Mouse (Mus musculus) heart, postnatal 0 days (tissue): ENCODE measurements at regions not wholly inside any gene's neighbourhood (a gene's known extent, or its start where the extent isn't known, plus 50 kb on each side); places are given as distances from the start of the nearest gene placed in this dataset.

Experiments
- CTCF ChIP-seq: IDR thresholded peaks from 2 replicates; pipeline ENCODE4 v1.5.1; 2016; ENCODE audit warnings: antibody characterized with exemption, control low read depth, low read depth
- EP300 ChIP-seq: IDR thresholded peaks from 2 replicates; pipeline ENCODE4 v1.6.1; 2016; ENCODE audit warnings: antibody characterized with exemption, low read depth

- no peak for TF ChIP-seq EP300
- TF ChIP-seq CTCF = no peak
Measured at GRCm38 (mm10) chr5:119047581-119047980, 487.1 kb downstream of the Med13l start.
